Mouse (Mus musculus) neutrophil, adult 5-6 weeks (primary cell): Measurements from ENCODE around the gene Ttyh3. TPM values are rescaled to one million over a fixed set of nuclear protein-coding genes. Genes with fewer than 3 reads are reported as not detected.
A peak's percentile ranks its signal among the peaks of the same experiment; 100 is the strongest.
"Not testable (repeated sequence)": the region's sequence is repeated elsewhere in the genome, so short reads cannot be mapped to it uniquely, and the experiment has no call there.

Experiments
- ATAC-seq: fragments of 151-379, 151-347 bp; 2 replicates; pipeline ENCODE4 v1.8.0; 2017; ENCODE audit warnings: mild to moderate bottlenecking, moderate TSS enrichment; ENCODE audit not compliant: insufficient number of reproducible peaks, poor library complexity, low FRiP score, severe bottlenecking; ENCODE audit errors: extremely low read depth
- total RNA-seq: library from RNA; stranded (forward); fragments of 200-1000 nt; gene quantifications from 2 replicates; pipeline ENCODE4 v1.2.3, GENCODE M21; 2017

Gene Ttyh3
- total RNA-seq, result 54.6 and 59.8 TPM in 2 replicates

DNA sequence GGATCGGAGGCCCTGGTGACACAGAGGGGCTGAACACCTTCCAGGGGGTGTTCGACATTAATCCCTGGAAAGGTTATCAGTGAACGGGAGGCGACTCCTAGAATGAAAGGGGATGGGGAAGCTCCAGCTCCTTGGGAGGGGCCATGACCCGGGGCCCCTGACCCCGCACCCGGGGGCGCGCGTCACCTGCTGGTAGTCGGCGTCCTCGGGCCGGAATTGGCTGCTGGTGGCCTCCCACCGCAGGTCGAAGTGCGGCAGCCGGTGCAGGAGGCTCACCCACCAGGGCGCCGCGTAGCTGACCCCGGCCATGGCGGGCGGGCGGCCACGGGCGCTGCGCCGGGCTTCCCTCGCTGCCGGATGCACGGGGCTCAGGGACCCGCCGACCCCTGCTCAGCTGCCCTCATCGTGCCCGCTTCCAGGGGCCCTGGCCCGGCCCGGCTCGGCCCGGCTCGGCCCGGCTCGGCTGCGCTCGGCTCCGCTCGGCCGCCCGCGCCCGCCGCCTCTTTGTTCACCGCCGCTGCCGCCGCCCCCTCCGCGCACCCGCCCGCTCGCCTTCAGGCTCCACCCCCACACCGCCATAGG lies at the start of gene Ttyh3:
TSS of gene Ttyh3 (minus strand) at position 513 of the 582 bp plus-strand sequence.
- ATAC-seq, result peak; percentile 2; the same call in 1 of the 2 replicates

DNA sequence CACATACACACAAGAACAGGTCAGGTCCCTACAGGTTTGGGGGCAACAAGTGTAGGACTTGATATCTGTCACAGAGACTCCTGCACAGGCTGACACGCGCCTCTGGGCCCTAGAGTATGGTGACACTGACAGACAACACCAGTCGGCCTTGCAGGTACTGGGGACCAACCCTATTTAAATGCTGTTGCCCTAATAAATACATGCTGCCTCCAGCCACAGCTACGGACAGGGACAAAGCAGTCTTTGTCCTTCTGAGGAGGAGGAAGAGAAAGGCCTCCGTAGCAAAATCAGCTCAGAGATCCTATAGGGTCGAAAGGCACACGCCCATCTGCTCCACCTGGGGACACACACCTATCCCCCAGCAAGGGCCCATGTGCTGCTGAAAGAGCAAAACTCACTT lies 47.2 kb upstream of the Ttyh3 start:
- no peak for ATAC-seq

DNA sequence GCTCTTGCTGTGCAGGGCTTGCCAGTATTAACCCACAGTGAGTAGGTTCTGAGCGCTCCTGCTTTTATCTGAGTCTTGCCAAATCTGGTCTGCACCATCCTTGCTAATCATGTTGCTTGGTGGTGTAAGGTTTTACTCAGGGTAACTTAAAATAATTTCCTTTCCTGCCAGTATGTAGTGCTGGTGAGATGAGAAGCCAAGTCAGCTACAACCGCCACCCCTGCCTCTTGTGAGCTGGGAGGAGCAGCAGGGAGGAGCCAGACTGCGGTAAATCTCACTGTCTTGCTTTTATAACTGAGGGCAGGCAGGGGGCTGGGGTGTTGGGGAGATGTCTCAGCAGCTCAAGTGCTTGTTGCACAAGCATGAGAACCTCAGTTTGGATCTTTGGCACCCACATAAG lies 39.6 kb upstream of the Ttyh3 start:
- ATAC-seq, result no peak

DNA sequence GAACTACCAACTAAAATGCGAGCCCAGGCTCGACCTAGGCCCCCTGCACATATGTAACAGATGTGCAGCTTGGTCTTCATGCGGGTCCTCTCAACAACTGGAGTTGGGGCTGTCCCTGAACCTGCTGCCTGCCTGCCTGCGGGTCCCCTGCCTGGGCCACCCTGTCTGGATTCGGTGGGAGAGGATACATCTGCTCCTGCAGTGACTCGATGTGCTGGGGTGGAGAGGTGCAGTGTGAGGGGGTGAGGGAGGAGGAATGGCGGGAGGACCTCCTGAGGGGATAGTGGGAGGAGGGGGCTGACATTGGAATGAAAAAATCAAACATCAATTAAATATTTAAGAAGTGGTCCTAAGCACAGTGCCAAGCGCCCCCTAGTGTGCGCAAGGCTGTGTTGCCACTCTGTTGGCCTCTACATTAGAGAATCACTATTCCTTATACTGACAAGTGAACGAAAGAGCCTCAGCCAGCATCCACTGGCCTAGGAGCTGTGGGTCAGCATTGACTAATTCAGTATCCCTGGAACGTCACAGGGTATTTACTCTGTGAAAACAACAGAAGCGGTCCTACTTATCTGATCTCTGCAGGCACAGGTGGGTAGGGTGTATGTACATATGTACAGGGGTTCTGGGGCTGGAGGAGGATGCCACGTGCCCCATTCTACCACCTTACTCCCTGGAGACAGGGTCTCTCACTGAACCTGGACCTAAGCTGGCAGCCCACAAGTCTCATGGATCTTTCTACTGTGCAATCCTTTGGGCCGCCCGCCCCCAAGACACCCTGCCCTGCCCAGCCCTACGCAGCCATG lies 35.7 kb upstream of the Ttyh3 start:
- ATAC-seq, result peak; percentile 63

DNA sequence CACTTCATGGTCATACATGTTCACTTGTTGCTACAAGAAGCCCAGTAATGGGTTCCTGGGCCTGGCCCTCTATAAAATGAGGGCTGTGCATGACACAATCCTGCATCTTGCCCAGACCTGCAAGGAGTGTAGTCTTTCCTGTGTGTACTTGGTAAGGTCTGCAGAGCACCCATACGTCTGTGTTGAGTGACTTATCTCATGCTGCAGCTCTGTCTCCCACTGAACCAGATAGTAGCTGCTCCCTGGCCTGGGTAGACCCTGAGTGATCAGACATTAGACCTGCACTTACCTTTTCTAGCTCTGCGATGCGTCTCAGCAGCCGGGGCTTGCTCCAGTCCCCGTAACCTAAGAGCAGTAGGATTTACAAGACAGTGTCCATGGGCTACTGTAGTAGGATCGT lies 33.3 kb upstream of the Ttyh3 start:
- ATAC-seq, result no peak

DNA sequence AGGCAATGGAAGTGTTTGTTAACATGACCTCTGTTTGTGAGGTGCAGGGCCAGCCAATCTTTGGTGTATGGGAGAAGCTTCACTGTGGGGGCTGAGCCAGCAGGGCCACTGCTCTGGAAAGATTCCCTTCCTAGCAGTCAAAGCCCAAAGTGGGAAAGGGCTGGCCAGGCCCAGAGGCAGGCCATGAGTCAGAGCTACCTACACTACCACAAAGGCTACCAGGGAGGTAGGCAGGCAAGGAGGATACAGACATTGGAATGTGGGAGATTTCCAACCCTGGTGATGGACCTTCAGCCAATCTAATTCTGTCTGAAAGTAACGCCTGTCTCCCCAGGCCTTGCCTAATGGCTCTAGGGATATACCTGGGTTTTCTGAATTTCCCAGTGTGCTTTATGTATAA lies 32.1 kb upstream of the Ttyh3 start:
- no peak for ATAC-seq

DNA sequence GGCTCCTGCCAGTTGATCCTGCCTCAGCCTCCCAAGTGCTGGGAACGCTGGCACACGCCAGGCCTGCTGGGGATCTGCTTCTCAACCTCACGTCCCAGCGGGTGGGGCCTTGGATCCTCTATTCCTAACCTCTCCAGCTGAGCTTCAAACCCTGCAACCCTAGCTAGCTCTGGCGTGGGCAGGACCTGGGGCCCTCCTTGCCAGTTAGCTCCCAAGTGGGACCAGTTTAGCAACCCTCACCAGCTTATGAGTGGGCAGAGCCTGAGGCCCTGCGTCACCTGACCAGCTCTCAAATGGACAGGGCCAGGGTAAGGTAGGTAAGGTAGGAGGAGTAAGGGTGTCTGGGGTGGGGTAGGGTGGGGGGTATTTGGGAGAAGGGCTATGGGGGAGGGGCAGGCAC lies 31.2 kb upstream of the Ttyh3 start:
- ATAC-seq, result no peak

DNA sequence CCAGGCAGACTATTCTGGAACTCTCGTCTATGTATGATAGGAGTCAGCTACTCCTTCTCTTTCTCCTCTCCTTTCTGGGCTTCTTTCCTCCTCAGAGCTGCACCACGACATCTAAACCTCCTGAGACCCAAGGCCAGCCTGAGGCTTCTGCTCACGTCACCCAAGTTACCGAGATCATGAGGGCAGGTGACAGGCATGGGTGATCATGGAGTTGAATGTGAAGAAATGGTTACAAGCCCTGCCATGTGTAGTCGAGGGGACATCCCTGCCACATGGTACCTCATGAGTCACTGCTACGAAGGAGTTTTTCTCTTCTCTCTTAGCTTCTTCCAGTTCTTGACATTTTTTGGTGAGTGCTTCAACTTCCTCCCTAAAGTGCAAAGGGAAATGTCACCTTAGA lies 28.3 kb upstream of the Ttyh3 start:
- ATAC-seq, result peak; percentile 56; the same call in 1 of the 2 replicates

DNA sequence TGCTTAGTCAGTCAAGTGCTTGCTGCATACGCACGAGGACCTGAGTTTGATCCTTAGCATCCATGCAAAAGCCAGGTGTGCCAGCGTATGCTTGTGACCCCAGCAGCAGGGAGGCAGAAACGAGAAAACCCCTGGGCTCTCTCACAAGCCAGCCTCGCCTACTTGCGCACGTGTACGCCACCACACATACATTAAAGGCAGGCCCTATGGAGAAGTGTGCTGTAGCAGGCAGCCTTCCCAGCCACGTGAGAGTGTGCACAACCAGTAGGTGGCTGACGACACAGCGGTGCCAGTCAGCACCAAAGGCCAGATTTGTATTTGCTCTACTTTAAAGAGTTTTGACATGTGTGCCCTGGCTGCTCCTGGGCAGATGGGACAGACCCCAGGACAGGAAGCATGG lies 26.8 kb upstream of the Ttyh3 start:
- no peak for ATAC-seq

DNA sequence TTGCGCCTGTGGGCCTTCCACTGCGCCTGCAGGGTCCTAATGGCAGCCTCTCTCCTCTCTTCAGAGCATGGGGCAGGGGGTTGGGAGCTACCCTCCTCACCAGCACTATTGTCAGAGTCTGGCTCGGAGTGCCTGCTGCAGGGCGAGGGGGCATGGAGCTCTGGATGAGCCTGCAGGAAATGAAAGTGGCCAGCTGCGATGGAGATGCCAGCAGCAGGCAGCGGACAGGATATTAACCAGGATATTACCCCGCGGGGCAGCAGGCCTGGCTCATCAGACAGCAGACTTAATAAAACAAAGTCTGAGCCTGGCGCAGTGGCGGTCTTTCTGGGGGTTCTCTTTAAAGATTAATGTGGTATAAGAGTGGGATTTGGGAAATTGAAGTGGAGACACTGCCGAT lies 26.2 kb upstream of the Ttyh3 start:
- ATAC-seq, result no peak

DNA sequence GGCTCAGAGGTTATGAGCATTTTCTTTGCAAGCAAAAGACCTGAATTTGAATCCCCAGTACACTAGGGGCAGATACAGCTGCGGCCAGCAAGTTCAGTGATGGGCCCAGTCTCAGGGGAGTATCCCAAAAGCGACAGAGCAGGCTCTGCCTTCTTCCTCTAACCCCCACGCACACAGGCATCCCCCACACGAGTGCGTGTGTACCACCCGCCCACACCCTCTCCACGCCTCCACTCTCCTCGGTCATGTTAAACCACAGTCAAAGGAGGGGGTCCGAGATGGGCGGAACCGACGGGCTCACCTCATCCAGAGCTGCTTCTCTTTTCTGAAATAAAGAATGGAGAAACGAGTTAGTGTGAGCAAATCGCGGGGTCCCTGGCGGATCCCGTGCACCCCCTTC lies 25.2 kb upstream of the Ttyh3 start:
- no peak for ATAC-seq

DNA sequence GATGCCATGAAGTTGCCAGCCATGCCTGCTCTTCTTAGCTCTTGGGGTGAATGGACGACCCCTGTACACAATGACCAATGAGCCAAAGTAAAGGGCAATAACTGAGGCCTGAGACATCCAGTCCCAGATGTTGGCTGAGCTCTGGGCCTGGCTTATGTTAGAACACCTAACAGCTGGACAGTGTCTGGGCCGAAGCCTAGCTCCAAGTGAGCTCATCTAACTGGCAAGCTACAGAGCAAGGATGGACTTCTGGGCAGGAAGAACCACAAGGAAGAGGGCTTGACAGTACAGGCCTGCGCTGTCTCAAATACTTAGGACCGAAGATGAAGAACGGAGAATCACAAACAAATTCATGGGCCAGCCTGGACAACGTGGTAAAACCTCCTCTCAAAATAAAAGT lies 23.8 kb upstream of the Ttyh3 start:
- not testable (repeated sequence) for ATAC-seq

DNA sequence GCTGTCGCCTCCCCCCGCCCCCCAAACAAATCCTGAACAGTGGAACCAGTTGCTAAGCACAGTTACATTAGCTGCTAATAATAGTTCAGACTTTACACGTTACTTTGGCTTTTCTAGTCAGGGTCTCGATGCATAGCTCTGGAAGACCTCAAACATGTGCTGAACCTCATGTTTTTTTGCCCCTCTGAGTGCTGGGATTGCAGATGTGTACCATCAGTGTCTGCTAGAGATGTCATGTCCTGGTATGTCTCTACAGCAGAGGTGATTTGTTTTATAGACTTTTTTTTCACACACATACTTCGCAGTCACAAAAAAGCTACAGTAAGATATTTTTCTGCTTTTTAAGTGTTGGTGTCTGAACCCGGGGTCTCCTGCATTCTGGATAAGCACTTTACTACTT lies 23.3 kb upstream of the Ttyh3 start:
- no peak for ATAC-seq

DNA sequence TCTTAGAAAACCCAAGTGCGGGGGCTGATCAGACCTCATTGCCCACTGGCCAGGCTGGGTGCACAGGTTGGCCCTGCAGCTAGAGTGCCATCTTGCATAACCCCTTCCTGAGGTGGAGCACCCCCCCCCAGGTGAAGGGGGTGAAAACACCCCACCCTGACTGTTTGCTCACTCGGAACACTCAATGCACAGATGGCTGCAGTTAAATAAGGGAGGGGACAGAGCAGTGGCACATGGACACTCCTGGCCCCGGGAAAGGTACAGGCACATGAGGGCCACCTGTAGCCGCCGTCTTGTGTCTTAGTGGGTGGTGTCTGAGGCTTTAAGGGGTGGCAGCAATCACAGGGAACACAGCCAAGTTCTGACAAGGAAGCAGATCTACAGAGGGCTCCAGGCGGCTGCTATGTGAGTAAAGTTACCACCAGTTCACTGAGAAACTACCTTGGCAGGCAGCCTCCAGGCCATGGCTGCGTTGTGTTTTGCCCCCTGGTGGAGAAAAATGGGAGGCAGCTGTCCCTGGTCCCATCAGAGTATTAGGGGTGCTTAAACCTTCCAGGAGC lies 14.9 kb upstream of the Ttyh3 start:
- ATAC-seq, result peak; percentile 67

DNA sequence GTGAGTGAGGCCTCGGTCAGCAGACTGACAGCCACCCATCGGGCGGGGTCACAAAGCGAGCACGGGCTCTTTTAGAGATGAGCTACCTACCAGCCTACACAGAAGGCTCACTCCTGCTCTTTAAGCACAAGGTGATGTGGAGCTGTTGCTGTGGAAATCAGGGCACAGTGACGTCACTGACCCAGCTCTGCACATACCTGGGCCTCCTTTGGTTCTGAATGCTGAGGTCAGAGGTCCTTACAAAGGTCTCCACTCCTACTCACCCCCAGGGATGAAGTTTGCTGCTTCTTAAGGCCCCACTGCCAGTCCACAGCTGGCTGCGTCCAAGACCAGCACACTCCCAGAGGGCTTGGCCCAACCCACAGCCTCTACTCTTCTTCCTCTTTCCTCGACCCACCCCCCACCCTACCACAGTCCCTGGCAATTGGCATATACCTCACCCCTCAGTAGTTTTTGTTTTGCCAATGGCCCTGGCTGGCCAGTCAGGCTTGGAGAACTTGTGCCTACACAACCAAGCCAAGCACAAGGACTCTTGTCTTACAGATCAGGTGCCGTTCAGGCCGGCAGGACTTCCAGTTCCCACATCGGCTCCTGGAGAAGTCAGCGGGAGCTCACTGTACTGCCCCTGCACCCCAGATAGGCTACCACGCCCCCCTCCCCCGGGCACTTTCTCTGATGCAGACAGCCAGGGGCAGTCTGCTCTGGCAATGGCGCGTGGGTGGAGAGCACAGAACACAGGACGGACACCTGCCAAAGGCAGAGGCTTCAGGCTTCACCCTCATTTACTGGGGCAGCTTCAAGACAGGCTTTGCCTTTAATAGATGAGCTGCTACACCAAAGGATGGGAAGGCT lies 14.1 kb upstream of the Ttyh3 start:
- peak; percentile 64 for ATAC-seq

DNA sequence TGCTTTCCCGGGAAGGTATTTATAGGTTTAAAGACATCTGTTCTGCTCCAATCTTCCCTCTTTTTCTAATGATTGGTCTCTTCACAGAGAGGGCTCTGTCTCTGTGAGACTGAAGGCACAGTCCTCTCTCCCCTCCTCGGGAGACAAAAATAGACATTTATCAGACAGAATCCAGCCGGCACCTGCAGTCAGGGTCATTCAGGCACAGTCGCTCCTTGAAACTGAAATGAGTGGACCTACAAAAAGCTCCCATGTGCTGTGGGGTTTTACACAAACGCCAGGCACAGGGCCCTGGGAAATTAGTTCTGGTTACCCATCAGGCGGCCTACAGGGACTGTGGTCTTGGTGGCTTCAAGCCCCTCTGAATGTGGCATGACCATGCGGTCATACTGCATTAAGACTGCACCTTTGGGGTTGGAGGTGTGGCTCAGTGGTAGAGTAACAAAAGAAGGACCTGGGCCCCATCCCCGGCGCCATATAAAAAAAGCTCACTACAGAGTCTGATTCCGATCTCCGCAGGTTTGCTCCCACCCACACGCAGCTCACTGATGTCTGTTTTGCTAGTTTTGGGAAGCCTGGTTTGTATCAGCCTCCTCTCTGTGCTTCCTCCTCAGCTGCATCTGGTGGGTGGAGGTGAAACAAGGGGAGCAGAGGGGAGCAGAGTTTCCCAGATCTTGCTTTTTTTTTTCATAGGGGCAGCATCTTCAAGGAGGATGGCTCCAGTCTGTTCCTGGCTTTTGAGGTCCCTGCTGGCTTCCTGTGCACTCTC lies 13.2 kb upstream of the Ttyh3 start:
- no peak for ATAC-seq

DNA sequence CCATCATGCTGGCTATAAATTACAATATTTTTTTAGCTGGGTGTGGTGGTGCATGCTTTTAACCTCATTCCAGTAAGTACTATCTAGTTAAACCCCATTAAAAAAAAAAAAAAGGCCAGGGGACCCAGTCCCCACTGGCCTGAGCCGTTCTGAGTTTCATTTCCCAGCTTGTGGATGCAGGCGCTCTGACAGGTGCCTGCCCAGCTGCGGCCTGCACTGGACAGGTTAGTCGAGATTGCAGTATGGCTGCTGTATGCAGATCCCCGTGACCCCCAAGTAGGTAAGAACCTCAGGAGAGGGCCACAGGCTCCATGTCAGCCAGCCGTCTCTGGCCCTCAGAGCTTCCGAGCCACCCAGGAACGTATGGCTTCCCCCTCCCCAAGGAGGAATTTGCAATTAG lies 12.6 kb upstream of the Ttyh3 start:
- no peak for ATAC-seq

DNA sequence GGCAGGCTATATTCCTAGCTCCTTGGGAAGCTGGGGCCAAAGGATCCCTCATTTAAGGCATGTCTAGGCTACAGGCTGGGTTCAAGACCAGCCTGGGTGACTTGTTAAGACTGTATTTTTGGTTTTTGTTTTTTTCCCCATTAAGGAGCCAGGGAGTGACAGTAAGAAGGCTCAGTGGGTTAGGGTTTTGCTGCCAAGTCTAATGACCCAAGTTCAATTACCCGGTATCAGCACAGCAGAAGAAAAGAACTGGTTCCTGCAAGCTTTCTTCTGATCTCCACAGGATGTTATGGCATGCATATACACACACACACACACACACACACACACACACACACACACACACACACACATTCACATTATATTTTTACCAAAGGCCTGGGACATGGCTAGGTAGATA lies 11.6 kb upstream of the Ttyh3 start:
- ATAC-seq, result no peak
